Mouse (Mus musculus): ENCODE measurements around the gene Phc1. TPM values are rescaled to one million over a fixed set of nuclear protein-coding genes. Genes with fewer than 3 reads are reported as not detected.

Phc1 gene
- total and polyA plus RNA-seq, 3 experiments: 4.6 to 35.9 TPM; not detected in 1

DNA sequence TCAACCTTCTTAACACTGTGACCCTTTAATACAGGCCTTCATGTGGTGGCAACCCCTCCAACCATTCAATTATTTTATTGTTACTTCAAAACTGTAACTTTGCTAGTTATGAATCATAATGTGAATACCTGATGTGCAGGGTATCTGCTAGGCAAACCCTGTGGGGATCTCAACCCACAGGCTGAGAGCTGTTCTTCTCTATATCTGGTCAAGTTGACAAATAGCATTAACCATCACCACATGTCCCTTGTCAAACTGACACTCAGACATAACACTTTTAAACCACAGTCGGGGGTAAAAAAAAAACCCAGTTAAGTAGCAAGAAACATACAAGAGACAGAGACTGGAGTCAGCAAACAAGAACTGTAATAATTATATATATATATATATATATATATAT, 55.5 kb downstream of the Phc1 start:
- Histone ChIP-seq H3K79me2 (ENCODE audit: control insufficient read depth, insufficient read depth, low read length, poor library complexity) (no peaks in the 10 kb centered on the region), H3K4me1 (ENCODE audit: control insufficient read depth in 1 of 2, insufficient read depth in 2 of 2, low read length in 2 of 2) (peaks cover 0 to 6% of the 10 kb centered on the region in 2 experiments; a peak in 1 of 4 replicates), H3K9me3 (replicated peaks; ENCODE audit: insufficient read depth, low read length) (no peaks in the 10 kb centered on the region), H3K36me3 (ENCODE audit: control insufficient read depth in 1 of 2, insufficient read depth in 2 of 2, low read length in 2 of 2) (no peaks in the 10 kb centered on the region; a peak in 1 of 4 replicates), H3K27me3 (ENCODE audit: control insufficient read depth in 1 of 2, insufficient read depth in 2 of 2, low read length in 2 of 2) (no peaks in the 10 kb centered on the region), H3K4me3 (ENCODE audit: control insufficient read depth in 1 of 2, insufficient read depth in 1 of 2, low read depth in 2 of 2, low read length in 2 of 2) (no peak overlapping the region), H3K9ac (ENCODE audit: control insufficient read depth, low read depth, low read length, poor library complexity, severe bottlenecking) (no peak overlapping the region), H3K27ac (ENCODE audit: control insufficient read depth, low read depth, low read length) (no peak overlapping the region)
- TF ChIP-seq SIN3A (IDR thresholded peaks at IDR 0.05; ENCODE audit: low read length): no peak
- TF ChIP-seq MXI1 (IDR thresholded peaks at IDR 0.05; ENCODE audit: low read depth, low read length): no peak
- no peak for TF ChIP-seq POLR2A (IDR thresholded peaks at IDR 0.05; ENCODE audit: control insufficient read depth in 1 of 2, insufficient read depth in 1 of 2, low read depth in 1 of 2, low read length in 2 of 2, poor library complexity in 1 of 2)
- no peak for TF ChIP-seq NRF1 (IDR thresholded peaks at IDR 0.05; ENCODE audit: insufficient read depth, low read depth, low read length, poor library complexity, severe bottlenecking)
- no peak for TF ChIP-seq ZNF384 (IDR thresholded peaks at IDR 0.05; ENCODE audit: low read depth, low read length)
- no peak for TF ChIP-seq EP300 (IDR thresholded peaks at IDR 0.05; ENCODE audit: low read depth in 1 of 2, low read length in 2 of 2)
- TF ChIP-seq MYC (IDR thresholded peaks at IDR 0.05; ENCODE audit: low read depth, low read length): no peak
- no peak for TF ChIP-seq BHLHE40 (IDR thresholded peaks at IDR 0.05; ENCODE audit: borderline replicate concordance, low read depth, low read length)
- no peak for TF ChIP-seq E2F4 (IDR thresholded peaks at IDR 0.05; ENCODE audit: borderline replicate concordance, low read depth, low read length)
- no peak for TF ChIP-seq HCFC1 (IDR thresholded peaks at IDR 0.05; ENCODE audit: low read depth, low read length)
- no peak for TF ChIP-seq POLR2AphosphoS5 (IDR thresholded peaks at IDR 0.05; ENCODE audit: borderline replicate concordance, low read depth, low read length)
- TF ChIP-seq CHD2 (IDR thresholded peaks at IDR 0.05; ENCODE audit: low read length): no peak
- TF ChIP-seq GABPA (IDR thresholded peaks at IDR 0.05; ENCODE audit: low read depth, low read length): no peak
- no peak for DNase-seq (ENCODE audit: low read depth, low spot score)

DNA sequence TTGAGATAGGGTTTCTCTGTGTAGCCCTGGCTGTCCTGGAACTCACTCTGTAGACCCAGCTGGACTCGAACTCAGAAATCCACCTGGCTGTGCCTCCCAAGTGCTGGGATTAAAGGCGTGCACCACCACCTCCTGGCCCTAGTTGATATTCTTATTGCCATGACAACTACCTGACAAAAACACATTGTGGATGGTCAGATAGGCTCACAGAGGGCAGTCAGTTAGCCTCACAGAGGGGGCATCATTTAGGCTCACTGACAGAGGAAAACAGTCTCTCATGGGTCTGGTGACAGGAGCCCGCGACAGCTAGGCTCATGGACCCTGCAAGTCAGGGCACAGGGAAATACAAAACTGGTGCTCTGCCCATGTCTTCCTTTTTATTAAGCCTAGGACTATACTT, 56.1 kb downstream of the Phc1 start:
- Histone ChIP-seq H3K27me3 (ENCODE audit: control insufficient read depth in 1 of 2, insufficient read depth in 2 of 2, low read length in 2 of 2) (no peaks in the 10 kb centered on the region), H3K4me1 (ENCODE audit: control insufficient read depth in 1 of 2, insufficient read depth in 2 of 2, low read length in 2 of 2) (peaks cover 0 to 5% of the 10 kb centered on the region in 2 experiments; a peak in 1 of 4 replicates), H3K79me2 (ENCODE audit: control insufficient read depth, insufficient read depth, low read length, poor library complexity) (no peaks in the 10 kb centered on the region), H3K4me3 (ENCODE audit: control insufficient read depth in 1 of 2, insufficient read depth in 1 of 2, low read depth in 2 of 2, low read length in 2 of 2) (no peak overlapping the region), H3K36me3 (ENCODE audit: control insufficient read depth in 1 of 2, insufficient read depth in 2 of 2, low read length in 2 of 2) (no peaks in the 10 kb centered on the region), H3K9ac (ENCODE audit: control insufficient read depth, low read depth, low read length, poor library complexity, severe bottlenecking) (no peak overlapping the region), H3K9me3 (replicated peaks; ENCODE audit: insufficient read depth, low read length) (no peaks in the 10 kb centered on the region), H3K27ac (ENCODE audit: control insufficient read depth, low read depth, low read length) (no peak overlapping the region)
- TF ChIP-seq MAZ (IDR thresholded peaks at IDR 0.05; ENCODE audit: low read depth, low read length) (no peak), MAX (IDR thresholded peaks at IDR 0.05; ENCODE audit: low read length) (no peak), MEF2A (IDR thresholded peaks at IDR 0.05; ENCODE audit: extremely low read depth, insufficient replicate concordance, low read depth, low read length, poor library complexity, severe bottlenecking) (no peak), ZNF384 (IDR thresholded peaks at IDR 0.05; ENCODE audit: low read depth, low read length) (no peak), ZMIZ1 (IDR thresholded peaks at IDR 0.05; ENCODE audit: low read depth, low read length) (no peak), USF1 (IDR thresholded peaks at IDR 0.05; ENCODE audit: low read depth, low read length) (no peak), MXI1 (IDR thresholded peaks at IDR 0.05; ENCODE audit: low read depth, low read length) (no peak), RAD21 (IDR thresholded peaks at IDR 0.05; ENCODE audit: low read depth, low read length) (no peak), MAFK (IDR thresholded peaks at IDR 0.05; ENCODE audit: borderline replicate concordance, low read depth, low read length) (no peak), MYC (IDR thresholded peaks at IDR 0.05; ENCODE audit: low read depth, low read length) (no peak), TCF12 (IDR thresholded peaks at IDR 0.05; ENCODE audit: low read depth, low read length) (no peak), ETS1 (IDR thresholded peaks at IDR 0.05; ENCODE audit: low read depth, low read length) (no peak), CHD1 (IDR thresholded peaks at IDR 0.05; ENCODE audit: low read depth, low read length) (no peak), USF2 (IDR thresholded peaks at IDR 0.05; ENCODE audit: borderline replicate concordance in 1 of 2, insufficient read depth in 1 of 2, low read depth in 1 of 2, low read length in 2 of 2) (no peak), UBTF (IDR thresholded peaks at IDR 0.05; ENCODE audit: borderline replicate concordance, insufficient read depth, low read depth, low read length) (no peak), CHD2 (IDR thresholded peaks at IDR 0.05; ENCODE audit: low read length) (no peak), ZC3H11A (IDR thresholded peaks at IDR 0.05; ENCODE audit: low read depth, low read length) (no peak), JUND (IDR thresholded peaks at IDR 0.05; ENCODE audit: low read depth, low read length) (no peak), EP300 (IDR thresholded peaks at IDR 0.05; ENCODE audit: low read depth in 1 of 2, low read length in 2 of 2) (no peak)
- DNase-seq (ENCODE audit: low read depth, low spot score): no peak
